Mouse (Mus musculus) Muller cell, postnatal 12 days (primary cell): ENCODE results near the gene Cnnm3.
A peak's percentile ranks its signal among the peaks of the same experiment; 100 is the strongest.
"Not testable (repeated sequence)": the region's sequence is repeated elsewhere in the genome, so short reads cannot be mapped to it uniquely, and the experiment has no call there.

Experiments used
- DNase-seq: peaks from one replicate; pipeline ENCODE4 v3.0.0-alpha.2; 2015; ENCODE audit errors: inconsistent ontology term

Gene Cnnm3

DNA sequence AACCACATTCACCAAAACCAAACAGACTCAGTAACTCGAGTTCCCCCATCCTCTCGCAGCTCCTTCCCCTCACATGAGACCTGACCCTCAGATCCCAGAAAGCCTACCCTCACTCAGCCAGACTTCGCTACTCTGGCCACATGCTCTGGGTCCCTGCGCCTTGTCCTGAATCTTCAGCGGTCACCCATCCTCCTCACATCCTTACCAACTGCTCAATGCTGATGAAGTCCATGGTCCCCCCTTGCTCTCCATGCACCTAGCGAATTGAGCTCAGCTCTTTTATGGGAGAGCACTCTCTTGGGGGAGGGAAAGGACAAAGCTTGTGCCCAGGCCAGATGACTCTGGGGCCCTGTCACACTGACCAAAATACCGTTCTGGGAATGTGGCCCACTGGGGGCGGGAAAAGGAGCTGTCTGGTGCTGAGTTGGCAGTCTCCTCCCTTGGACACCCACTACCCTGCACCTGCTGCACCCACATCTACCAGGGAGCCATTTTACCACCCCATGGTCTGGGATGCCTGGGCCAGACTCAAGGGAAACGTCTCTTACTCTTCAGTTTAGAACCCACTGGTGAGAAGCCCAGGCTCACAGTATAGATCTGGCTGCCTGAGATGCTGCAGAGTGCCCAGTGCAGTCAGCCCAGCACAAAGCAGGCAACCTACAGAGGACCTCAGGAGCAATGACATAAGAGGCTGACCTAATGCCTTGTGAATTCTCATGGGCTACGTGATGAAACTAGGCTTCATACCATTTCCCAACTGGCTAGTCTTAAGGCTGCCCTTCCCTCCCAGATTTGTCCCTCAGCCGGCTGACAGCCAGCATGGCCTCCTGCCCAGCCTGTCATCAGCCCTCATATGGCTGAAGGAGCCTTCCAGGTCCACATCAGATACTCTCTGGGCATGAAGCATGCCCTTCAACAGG, 24.1 kb downstream of the Cnnm3 start:
- peak; percentile 63 for DNase-seq

DNA sequence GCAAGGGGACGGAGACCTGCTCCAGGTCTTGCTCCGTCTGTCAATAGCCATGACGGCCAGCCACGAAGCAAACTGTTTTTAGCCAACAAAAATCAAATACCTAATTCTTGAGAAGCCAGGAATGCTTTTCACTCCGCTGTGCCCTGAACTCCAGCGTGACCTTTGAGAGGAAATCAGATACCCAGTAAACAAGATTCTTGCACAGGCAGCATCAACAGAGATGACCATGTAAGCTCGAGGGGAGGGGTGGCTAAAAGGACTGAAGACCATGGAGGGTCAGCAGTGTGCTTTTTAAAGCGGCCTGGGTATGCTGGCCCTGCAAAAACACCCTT, 24.7 kb downstream of the Cnnm3 start:
- DNase-seq, result no peak

DNA sequence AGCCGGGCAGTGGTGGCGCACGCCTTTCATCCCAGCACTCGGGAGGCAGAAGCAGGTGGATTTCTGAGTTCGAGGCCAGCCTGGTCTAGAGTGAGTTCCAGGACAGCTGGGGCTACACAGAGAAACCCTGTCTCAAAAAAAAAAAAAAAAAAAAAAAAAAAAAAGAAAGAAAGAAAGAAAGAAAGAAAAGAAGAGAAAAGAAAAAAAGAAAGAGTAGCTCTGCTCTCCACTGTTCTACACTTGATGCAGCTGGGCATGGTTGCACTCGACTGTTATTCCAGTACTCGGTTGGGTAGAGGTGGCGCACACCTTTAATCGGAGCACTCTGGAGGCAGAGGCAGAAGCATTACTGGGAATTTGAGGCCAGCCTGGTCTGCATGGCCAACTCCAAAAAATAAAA, 25.1 kb downstream of the Cnnm3 start, which contains the start of gene Ankrd23:
TSS of gene Ankrd23 (minus strand) at position 101 of the 400 bp plus-strand sequence.
- DNase-seq, result not testable (repeated sequence)

DNA sequence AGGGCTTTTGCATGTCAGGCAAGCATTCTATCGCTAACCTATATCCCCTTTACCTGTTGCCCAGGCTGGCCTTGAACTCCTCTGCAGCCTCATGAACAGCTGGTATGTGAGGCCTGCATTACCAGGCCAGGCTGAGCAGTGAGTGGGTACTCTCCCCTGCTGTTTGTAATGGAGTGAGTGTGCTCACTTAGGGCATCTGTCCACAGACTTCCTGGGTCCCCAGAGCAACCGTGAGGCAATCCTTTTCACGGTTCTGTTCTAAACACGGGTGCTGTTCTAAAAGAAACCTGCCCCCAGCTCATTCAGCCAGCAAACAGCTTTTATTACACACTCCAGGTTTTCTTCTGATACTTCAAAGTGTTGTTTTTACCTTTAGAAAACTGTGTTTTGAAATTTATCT, 27.1 kb downstream of the Cnnm3 start:
- DNase-seq, result no peak

DNA sequence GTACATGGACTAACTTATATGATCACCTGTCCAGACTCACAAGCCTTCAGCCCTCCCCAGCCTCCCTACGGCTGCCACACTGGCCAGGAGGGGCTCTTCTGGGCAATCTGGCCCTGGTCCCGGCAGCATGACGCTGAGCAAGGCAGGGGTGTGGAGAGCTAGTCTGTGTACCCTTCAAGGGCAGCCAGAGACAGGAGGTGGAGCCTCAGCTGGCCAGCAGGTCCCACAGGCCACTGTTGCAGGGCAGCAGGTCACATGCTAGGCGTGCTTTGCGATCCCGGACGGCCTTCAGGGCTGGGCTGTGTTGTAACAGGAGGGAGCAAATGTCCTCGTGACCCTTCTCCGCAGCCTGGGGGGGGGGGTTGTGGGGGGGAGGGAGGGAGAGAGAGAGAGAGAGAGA, 27.5 kb downstream of the Cnnm3 start, which contains the start of gene Gm42417:
TSS of gene Gm42417 (minus strand) at position 244 of the 400 bp plus-strand sequence.
- DNase-seq, result peak; percentile 35

DNA sequence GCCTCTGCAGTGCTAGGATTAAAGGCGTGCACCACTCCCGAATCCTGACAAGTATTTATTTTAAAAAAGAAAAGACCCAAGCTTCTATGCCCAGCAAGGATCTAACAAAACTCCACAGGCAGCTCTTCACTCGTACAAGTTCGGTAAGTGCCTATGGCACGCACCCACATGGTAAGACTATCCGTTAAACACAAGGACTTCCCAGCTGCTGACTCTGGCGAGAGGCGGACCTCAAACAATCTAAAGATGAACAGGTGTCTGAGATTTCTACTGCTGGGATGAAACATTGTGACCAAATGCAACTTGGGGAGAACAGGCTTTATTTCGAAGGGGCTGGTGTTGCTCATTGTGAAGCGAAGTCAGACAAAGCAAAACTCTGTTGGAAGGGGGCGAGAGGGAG, 28.5 kb downstream of the Cnnm3 start:
- DNase-seq, result no peak

DNA sequence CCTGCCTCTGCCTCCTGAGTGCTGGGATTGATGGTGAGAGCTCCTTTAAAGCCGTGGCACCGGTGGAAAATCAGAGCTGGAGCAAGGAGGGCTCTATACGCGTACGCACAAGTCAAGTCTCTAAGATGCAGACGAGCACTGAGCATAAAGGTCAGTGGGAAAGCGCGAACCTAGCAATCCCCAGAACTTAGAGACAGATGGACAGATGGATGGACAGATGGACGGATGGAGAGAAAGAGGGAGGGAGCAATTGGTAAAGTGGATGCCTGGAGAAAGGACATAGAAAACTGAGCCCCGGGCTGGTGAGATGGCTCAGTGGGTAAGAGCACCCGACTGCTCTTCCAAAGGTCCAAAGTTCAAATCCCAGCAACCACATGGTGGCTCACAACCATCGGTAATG, 29.1 kb downstream of the Cnnm3 start:
- DNase-seq, result no peak

DNA sequence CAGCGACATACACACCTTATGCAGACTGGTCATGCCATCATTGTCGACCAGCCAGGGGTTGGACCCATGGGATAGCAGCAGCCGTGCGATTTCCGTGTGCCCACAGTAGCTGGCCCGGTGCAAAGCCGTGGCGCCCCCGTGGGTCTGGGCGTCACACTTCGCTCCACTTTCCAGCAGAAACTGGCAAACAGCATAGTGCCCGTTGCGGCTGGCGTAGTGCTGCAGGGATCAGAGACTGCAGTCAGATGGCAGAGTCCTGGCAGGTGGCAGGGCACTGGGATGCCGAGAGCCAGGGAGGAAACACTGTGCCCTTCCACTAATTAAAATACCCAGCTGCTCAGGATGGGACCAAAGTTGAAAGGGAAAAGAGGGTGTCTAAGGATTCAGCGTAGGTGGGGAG, 30.2 kb downstream of the Cnnm3 start:
- no peak for DNase-seq

DNA sequence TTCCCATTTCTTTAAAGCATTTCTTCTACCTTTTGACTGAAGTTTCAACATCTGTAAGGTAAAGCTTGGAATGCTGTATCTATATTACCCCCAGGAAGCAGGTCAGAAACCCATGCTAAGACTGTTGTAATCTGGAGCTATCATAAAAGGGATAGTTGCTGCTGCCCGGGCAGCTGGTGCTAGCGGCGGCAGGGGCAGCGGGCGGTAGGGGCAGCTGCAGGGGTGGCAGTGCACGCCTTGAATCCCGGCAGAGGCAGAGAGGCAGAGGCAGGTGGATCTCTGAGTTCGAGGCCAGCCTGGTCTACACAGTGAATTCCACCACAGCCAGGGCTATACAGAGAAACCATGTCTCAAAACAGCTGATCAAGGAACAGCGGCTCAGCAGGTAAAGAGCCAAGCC, 31.3 kb downstream of the Cnnm3 start:
- DNase-seq, result no peak

DNA sequence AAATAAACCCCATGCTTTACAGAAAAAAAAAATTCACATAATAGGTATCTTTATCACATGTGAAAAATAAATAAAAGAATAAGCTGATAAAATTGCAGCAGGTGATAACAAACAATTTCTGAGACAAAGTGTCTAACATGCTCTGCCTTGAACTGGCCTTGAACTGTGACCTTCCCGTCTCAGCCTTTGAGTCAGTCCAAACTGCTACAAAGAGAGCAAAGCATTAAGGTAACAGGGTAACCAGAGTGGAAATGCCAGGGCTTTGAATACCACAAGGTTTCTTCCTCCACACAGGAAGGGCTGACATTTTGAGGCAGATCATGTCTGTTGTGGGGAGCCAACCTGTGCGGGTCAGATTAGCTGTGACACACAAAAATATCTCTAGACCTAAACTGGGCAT, 33.7 kb downstream of the Cnnm3 start:
- DNase-seq, result no peak

DNA sequence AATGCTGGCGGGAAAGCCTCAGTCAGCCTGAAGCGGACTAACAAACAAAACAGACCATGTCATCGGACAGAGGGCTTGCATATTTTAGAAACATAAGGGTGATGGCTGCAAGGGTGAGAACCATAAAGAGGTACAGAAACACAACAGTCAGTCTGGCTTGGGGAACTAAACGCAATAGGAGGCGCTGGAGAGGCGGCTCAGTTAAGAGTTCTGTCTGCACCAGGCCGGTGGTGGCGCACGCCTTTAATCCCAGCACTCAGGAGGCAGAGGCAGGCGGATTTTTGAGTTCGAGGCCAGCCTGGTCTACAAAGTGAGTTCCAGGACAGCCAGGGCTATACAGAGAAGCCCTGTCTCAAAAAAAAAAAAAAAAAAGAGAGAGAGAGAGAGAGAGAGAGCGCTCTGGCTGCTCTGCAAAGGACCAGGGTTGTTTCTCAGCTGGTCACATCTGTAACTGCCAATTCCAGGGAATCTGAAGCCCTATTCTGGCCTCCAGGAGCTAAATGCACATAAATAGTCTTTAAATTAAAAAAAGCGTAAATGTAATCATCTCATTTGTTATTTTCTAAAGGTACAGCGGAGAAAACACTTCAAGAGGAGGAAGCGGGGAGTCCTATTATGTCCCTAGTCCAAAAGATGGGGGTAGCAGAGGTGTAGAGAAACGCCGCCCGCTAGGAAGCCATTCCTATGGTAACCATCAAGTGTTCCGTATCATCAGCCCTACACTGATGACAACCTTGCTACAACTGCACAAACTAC, 34.4 kb downstream of the Cnnm3 start:
- no peak for DNase-seq

DNA sequence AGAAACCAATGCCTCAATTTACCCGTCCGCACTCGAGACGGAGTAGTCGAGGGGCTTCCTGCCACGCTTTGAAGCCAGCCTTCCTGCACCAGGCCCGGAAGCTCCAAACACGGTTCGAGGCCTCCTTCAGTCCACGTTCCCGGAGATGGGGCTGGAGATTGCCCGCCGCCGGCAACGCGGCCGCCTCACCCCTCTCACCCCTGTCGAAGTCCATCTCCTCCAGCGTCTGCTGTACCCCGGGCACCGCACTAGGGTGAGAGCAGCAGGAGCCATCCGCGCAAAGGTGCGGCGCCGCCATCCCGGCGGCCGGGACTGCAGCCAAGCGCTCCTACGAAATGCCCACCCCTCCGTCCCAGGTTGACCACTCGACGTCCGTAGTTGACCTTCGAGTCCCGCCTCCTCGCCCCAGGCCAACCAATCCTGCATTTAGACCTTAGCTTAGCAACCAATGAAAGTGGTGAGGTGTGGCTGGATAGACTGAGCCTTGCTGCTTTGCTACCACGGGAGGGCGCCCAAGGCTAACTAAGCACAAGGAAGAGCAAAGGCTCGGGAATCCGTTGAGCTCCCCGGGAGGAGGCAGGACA, 35.3 kb downstream of the Cnnm3 start, which contains the start of gene Ankrd39:
TSS of gene Ankrd39 (minus strand) at position 558 of the 584 bp plus-strand sequence.
- DNase-seq, result peak; percentile 99

DNA sequence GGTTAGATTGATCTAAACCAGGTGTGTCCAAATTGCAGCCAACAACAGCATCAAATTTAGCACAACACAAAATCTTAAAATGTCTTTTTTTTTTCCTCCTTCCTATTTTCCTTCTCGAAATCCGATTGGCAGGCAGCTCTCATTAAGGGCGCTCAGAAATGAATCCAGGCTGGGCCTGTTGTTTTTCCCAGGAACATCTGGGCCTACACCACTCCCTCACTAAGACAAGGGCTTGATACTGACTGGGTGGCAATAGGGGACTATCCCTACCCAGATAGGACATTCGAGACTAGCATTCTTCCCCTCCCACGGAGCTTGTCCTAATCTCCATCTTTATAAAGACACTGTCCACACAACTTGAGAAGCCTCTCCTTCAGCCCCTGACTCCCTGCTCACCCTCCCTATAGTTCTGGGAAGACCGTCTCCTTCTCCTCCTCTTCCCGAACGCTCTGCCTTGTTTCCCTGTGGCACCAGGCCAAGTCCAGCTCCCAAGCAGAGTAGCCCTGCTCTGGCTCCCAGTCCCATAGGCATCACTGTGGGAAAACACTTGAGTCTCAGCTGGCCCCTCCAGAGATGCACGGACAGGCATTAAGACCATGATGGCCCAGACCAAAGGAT, 36.4 kb downstream of the Cnnm3 start:
- no peak for DNase-seq

DNA sequence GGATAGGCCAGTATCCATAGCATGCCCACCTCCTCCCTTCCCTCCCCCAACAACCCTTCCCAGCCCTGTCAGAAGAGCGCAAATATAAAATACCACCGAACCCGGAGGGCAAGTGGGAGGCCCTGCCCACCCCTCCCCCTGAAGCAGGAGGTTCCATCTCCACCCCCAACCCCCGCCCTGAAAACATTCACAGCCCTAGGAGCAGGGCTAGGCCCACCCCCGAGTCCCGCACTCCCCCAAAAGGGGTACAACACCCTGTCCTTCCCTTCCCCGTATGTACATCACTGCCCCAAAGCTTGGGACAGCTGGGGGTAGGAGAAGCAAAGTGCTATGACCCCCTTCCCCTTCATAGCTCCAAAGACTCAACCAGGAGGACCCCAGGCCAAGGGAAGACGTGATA, 37.1 kb downstream of the Cnnm3 start:
- DNase-seq, result no peak

DNA sequence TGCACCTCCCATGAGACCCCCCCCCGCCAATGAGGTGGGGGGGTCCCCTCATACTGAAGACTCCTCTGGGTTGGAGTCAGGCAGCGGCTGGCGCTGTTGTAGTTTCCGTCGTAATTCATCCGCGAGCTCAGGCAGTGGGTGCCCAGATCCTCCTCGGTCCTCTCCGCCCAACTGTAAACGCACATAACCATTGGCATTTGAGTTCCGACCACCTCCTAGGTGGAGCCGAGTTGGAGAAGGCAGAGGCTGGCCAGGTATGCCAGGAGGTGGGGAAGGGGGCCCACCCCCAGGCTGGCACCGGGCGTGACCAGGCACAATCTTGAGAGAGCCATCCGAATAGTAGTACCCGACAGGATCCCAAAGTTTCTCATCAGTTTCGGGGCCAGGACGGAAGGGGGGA, 37.8 kb downstream of the Cnnm3 start:
- no peak for DNase-seq

DNA sequence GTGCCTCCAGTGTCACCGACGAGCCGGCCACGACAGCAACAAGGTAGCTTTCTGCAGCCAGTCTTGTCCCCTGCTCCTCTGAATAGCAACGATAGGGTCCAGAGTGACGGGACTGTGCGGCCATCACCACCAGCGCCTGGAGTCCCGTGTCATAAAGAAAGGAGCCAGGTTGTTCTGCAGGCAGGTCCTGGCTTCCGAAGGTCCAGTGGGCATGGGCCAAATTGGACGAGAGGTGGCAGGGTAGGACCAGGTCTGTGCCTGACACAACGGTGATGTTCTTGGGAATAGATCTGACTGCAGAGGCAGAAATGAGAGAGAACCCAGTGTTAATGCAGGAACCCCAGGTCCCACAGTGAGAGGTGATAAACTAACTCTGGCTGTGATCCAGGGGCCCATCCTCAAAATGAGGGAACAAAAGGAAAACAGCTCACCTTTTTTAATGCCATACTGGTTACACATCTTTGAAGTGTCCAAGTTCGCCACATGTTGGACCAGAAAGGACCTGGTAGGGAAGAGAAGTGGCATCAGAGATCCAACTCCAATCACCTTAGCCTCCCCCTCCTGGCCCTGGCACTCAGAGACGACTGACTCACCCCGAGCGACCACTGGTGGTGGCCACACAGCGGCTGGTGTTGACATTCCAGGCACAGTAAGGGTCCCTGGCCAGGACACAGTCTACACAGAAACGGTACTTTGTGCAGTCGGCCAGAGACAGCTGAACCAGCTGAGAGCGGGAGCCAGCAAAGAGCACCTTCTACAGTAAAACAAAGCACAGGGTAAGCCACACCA, 38.6 kb downstream of the Cnnm3 start:
- DNase-seq, result peak; percentile 76

DNA sequence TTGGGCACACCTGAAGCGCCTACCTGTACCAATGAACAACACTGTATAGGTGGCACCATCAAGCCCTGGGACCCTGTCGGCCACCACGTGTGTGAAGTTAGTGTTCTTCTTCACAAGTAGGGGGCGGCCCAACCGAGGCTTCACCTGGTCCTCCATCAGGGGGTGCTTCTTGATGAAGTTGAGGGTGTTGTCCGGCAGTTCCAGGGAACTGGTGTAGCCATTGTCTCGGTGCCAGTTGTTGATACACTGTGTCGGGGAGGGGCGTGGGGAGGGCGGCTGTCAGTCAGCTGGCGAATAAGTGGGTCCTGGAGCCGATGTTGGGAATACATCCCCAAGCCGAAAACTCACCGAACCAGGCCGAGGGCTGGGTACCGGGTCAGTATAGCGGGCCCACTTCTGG, 40.2 kb downstream of the Cnnm3 start:
- DNase-seq, result no peak

DNA sequence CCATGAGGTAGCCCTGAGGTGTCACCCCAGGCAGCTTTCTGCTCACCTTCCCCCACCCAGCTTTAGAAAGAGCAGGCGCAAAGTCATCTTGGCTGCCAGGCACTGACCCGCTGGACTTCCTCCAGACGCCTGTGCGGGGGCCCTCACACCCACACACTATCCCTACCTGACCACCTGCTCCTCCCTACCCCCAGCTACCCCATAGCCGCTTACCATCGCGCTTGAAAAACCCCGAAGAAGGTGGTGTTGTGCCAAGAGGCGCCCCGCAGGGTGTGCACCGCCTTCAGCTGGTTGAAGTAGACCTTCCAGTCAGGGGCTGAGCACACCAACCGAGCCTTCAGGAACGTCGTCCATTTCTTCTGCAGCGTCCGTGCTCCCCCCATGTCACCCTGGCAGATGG, 40.8 kb downstream of the Cnnm3 start:
- DNase-seq, result no peak

DNA sequence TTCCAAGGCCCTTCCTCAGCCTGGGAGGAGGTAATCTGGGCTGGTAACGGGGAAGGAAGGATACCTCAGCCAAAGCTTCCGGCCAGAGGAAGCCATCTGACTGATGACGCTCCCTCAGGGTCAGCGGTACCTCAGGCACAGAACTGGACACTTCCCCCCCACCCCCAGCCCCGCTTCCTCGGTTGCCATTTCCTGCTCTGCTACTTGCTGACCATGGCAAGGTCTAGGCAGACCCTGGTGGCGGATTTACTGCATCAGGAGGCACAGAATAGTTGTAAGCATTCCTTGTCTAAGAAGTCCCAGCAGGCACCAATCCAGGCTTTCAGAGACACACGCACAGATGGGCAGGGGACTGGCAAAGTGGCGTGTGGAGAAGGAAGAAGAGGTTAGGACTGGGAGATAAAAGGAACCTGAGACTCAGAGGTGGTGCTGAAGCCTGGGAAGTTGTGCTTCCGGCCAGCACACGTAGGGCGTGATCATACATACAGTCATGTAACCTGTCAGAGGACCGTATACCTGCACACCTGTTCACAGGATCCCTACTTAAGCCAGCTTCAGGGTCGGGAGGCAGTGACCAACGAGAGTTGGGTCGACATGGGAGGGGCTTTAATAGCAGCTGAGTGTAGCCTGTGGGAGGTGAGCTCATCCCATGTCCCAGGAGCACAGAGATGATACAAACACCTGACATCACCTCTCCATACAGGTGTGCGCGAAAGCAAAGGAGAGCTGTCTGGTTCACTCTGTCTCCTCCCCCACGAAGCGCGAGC, 43.1 kb downstream of the Cnnm3 start:
- DNase-seq, result no peak

DNA sequence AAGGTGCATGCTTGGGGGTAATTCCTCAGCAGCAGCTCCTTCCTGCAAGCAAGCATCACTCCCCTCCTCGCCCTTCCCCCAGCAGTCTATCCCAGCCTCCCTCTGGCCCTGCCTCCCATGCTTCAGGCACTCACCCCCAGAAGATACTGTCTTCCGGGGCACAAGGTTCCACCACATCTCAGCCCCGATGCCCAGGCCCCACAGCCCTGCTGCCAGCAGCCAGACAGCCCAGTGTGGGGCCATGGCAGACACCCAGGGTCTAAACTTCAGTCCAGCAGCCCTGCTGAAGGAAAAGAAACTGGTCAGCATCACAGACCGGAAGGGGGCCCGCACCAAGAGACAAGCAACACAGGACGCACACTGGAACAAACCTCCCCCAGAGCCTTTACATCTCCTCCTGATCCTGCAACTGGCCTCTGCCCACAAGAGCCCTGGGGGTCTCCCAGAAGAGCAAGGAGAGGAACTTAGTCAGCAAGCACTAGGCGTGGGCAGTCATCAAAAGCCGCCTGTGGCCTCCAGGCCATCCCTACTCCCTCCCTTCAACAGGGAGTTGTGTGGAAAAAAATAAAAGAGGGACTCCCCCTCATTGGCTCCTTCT, 44.2 kb downstream of the Cnnm3 start:
- DNase-seq, result peak; percentile 59
